Mouse (Mus musculus) retina, postnatal 7 days (tissue): ENCODE measurements around the gene Spag6.

Experiments
- DNase-seq: peaks from one replicate; pipeline ENCODE4 v3.0.0-alpha.2; 2012; ENCODE audit warnings: low read depth, low spot score

The Spag6 gene

GRCm38 (mm10) chr2:18687671-18688170 is 6.1 kb upstream of the Spag6 start:
- DNase-seq: no peak

- no peak for DNase-seq
Observed at GRCm38 (mm10) chr2:18688286-18688685, 5.5 kb upstream of the Spag6 start.

- no peak for DNase-seq
Observed at GRCm38 (mm10) chr2:18688708-18689063, 5.1 kb upstream of the Spag6 start.

GRCm38 (mm10) chr2:18689064-18689921 is 4.5 kb upstream of the Spag6 start:
- no peak for DNase-seq

GRCm38 (mm10) chr2:18690055-18690691 is 3.7 kb upstream of the Spag6 start:
- no peak for DNase-seq

GRCm38 (mm10) chr2:18690756-18691155 is 3.1 kb upstream of the Spag6 start:
- DNase-seq: no peak

- no peak for DNase-seq
Observed at GRCm38 (mm10) chr2:18692031-18692430, 1.8 kb upstream of the Spag6 start.

- no peak for DNase-seq
Observed at GRCm38 (mm10) chr2:18692548-18692947, 1.3 kb upstream of the Spag6 start.

GRCm38 (mm10) chr2:18693491-18693870 is 351 bp upstream of the Spag6 start:
- DNase-seq: no peak

GRCm38 (mm10) chr2:18694611-18694950 is 749 bp downstream of the Spag6 start:
- DNase-seq: no peak

- no peak for DNase-seq
Observed at GRCm38 (mm10) chr2:18695163-18695562, 1.3 kb downstream of the Spag6 start.

- DNase-seq: no peak
Observed at GRCm38 (mm10) chr2:18695629-18696150, 1.9 kb downstream of the Spag6 start.

- no peak for DNase-seq
Observed at GRCm38 (mm10) chr2:18697591-18698244, 3.9 kb downstream of the Spag6 start.

GRCm38 (mm10) chr2:18698663-18699385 is 5.0 kb downstream of the Spag6 start:
- DNase-seq: no peak

- DNase-seq: no peak
Observed at GRCm38 (mm10) chr2:18699401-18699990, 5.7 kb downstream of the Spag6 start.

GRCm38 (mm10) chr2:18710356-18710755 is 16.5 kb downstream of the Spag6 start:
- DNase-seq: no peak

- no peak for DNase-seq
Observed at GRCm38 (mm10) chr2:18713071-18713470, 19.2 kb downstream of the Spag6 start.

- DNase-seq: no peak
Observed at GRCm38 (mm10) chr2:18714337-18714736, 20.5 kb downstream of the Spag6 start.

- DNase-seq: no peak
Observed at GRCm38 (mm10) chr2:18718521-18718920, 24.7 kb downstream of the Spag6 start.

- DNase-seq: no peak
Observed at GRCm38 (mm10) chr2:18722208-18722830, 28.5 kb downstream of the Spag6 start.

- no peak for DNase-seq
Observed at GRCm38 (mm10) chr2:18724462-18724861, 30.6 kb downstream of the Spag6 start.
